Comparison of ENCODE assay signal across 8 mouse cellular contexts in genomic region chr5:147402505-147402904, GRCm38 (mm10). TPM values are rescaled to one million over a fixed set of nuclear protein-coding genes. Genes with fewer than 3 reads are reported as not detected.
DNase-seq lines count a peak whose midpoint lies in the region; ATAC-seq and TF ChIP-seq lines count a peak whose summit lies in the region.

No protein-coding gene starts in this region.

- peaks cover 45% of the 10 kb centered on the region for H3K27me3 ChIP-seq in heart, postnatal 0 days (ENCODE audit: control insufficient read depth, insufficient read depth, low read length)
- peaks cover 50% of the 10 kb centered on the region for H3K27me3 ChIP-seq in heart, embryonic 10.5 days (ENCODE audit: insufficient read depth, poor library complexity, severe bottlenecking)

- H3K27ac ChIP-seq in heart, postnatal 0 days (ENCODE audit: low read depth), result no peak overlapping the region
- H3K27ac ChIP-seq in heart, embryonic 10.5 days, result no peak overlapping the region

- no peaks in the 10 kb centered on the region for H3K9me3 ChIP-seq in heart, postnatal 0 days (replicated peaks; ENCODE audit: control insufficient read depth, low read length)
- H3K9me3 ChIP-seq in heart, embryonic 10.5 days, result no peaks in the 10 kb centered on the region

- TF ChIP-seq CTCF in heart, postnatal 0 days (IDR thresholded peaks at IDR 0.05; ENCODE audit: low read depth), result peak; percentile 60

- ATAC-seq in heart, postnatal 0 days (ENCODE audit: insufficient read depth, low read depth), result no peak; the same call in 1 of the 2 replicates
- ATAC-seq in monocyte, adult 5-6 weeks (replicated peaks; ENCODE audit: insufficient number of reproducible peaks, low FRiP score, low TSS enrichment, poor library complexity, severe bottlenecking), result no peak

- no peak overlapping the region for H3K9ac ChIP-seq in heart, postnatal 0 days (replicated peaks; ENCODE audit: low read depth, low read length)

- peaks cover 13% of the 10 kb centered on the region for H3K4me1 ChIP-seq in heart, postnatal 0 days (ENCODE audit: control insufficient read depth, insufficient read depth)
- peaks cover 13% of the 10 kb centered on the region for H3K4me1 ChIP-seq in heart, embryonic 10.5 days

- TF ChIP-seq EP300 in heart, postnatal 0 days (IDR thresholded peaks at IDR 0.05; ENCODE audit: low read depth), result no peak

- 22% methylated on average over 5 of the region's 5 CpGs for WGBS in heart, postnatal 0 days
- WGBS in heart, embryonic 10.5 days, result 23% methylated on average over 5 of the region's 5 CpGs

- no peaks in the 10 kb centered on the region for H3K36me3 ChIP-seq in heart, postnatal 0 days (replicated peaks; ENCODE audit: control insufficient read depth, insufficient read depth, low read length)
- no peaks in the 10 kb centered on the region for H3K36me3 ChIP-seq in heart, embryonic 10.5 days

- no peak overlapping the region for H3K4me2 ChIP-seq in heart, postnatal 0 days (ENCODE audit: low read depth, low read length)

- peak; percentile 24 for DNase-seq in heart, postnatal 0 days (ENCODE audit: low spot score)
- DNase-seq in heart, embryonic 10.5 days (ENCODE audit: low spot score), result no peak
- DNase-seq in urinary bladder, postnatal 36 days (ENCODE audit: low spot score in 2 of 2), result peak; percentile 13 to 38
- no peak for DNase-seq in urinary bladder, postnatal 10 days (ENCODE audit: low spot score)
- DNase-seq in cerebellum, postnatal 36 days, result peak; percentile 75 to 77
- peak; percentile 56 to 81 for DNase-seq in kidney, postnatal 36 days
- DNase-seq in mesoderm, embryonic 11.5 days (ENCODE audit: low read depth, low spot score), result peak; percentile 45

- no peak overlapping the region for H3K4me3 ChIP-seq in heart, postnatal 0 days (ENCODE audit: low read depth, low read length)
- no peak overlapping the region for H3K4me3 ChIP-seq in heart, embryonic 10.5 days

RNA-seq across cellular contexts. Expression of gene Flt3, which starts 2.2 kb away (rescaled TPM):
- not detected in 2 replicates for total RNA-seq in heart, postnatal 0 days (2014; rRNA removed; ENCODE audit: low replicate concordance)
- polyA plus RNA-seq in heart, postnatal 0 days (2015; fragmentation: Nextera tagmentation; extraction: Ambion mirVana), result 0.05 TPM in 1 of 2 replicates, not detected in the other
- polyA plus RNA-seq in heart, embryonic 10.5 days (2016; fragmentation: Nextera tagmentation; extraction: Ambion mirVana), result 0.04 TPM in 1 of 2 replicates, not detected in the other
- total RNA-seq in monocyte, adult 5-6 weeks (2017), result 1.7 to 3.9 TPM (median 3.2 TPM) in 3 replicates

RNA-seq across cellular contexts. Expression of gene Pan3, which starts 27.5 kb away (rescaled TPM):
- total RNA-seq in heart, postnatal 0 days (2014; rRNA removed; ENCODE audit: low replicate concordance), result 63.9 and 66.0 TPM in 2 replicates
- 28.0 and 28.4 TPM in 2 replicates for polyA plus RNA-seq in heart, postnatal 0 days (2015; fragmentation: Nextera tagmentation; extraction: Ambion mirVana)
- 31.6 and 38.8 TPM in 2 replicates for polyA plus RNA-seq in heart, embryonic 10.5 days (2016; fragmentation: Nextera tagmentation; extraction: Ambion mirVana)
- total RNA-seq in monocyte, adult 5-6 weeks (2017), result 167 to 270 TPM (median 183 TPM) in 3 replicates

Comparison
In these comparisons a context has a peak if more than half of its experiments do, and no peak if none do; other contexts are left out.
1. DNase-seq: peak in heart, postnatal 0 days (single experiment), urinary bladder, postnatal 36 days (2 of 2), cerebellum, postnatal 36 days (2 of 2), kidney, postnatal 36 days (2 of 2) and mesoderm, embryonic 11.5 days (single experiment); none in heart, embryonic 10.5 days (single experiment) and urinary bladder, postnatal 10 days (single experiment).